Mouse (Mus musculus) heart, adult 2 months (tissue): ENCODE results near the gene Flt4.

Source experiments
- EP300 ChIP-seq: fragments of 200-500 bp; IDR thresholded peaks from 2 replicates; pipeline ENCODE4 v1.6.1; 2011; ENCODE audit warnings: low read depth, low read length, control low read depth; ENCODE audit not compliant: insufficient read depth
- POLR2A ChIP-seq: fragments of 200-500 bp; IDR thresholded peaks from 2 replicates; pipeline ENCODE4 v1.6.1; 2011; ENCODE audit warnings: mild to moderate bottlenecking, low read depth, low read length, control low read depth; ENCODE audit not compliant: insufficient read depth

GRCm38 (mm10) chr11:49645677-49646076, 36.6 kb downstream of the Flt4 start:
- no peak for TF ChIP-seq POLR2A
- TF ChIP-seq EP300 = no peak
